In the genomic region with DNA sequence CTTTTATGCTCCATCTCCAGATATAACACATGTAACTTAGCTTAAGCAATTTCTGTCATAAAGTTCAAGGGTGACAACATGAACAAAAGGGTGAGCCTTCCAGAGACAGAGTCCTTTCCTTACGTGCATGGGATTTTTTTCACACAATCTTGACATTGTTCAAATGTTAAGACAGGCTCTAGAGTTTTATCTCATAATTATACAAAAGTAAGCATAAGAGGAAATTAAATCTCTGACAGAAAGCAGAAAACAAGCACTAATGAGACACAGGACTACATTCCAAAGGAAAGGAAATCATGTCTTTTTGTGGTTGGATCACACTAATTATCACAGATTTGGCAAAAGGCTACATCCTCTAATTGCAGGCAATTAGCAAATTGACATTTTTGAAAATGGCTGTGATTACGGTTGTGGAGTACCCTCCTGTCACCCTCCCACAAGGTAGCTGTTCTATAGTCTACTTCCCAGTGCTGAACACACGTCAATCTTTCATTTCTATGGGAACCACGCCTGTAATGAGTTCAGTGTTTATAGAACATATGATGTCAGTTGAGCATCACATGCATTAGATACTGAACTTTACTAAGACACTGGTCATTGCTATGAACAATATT, we compare ENCODE assay signal across 15 mouse cellular contexts.
"Had no signal": no experiment of that assay in that cellular context is flagged by ENCODE, and none has a peak within 500 bp of the region (broad histone marks: within the 10 kb centered on the region; RNA-seq: fewer than 3 reads in every experiment).

No protein-coding gene starts in this region.

- DNase-seq: kidney, postnatal 10 days; kidney, postnatal 4 days; lung, postnatal 14 days; thymus, postnatal 4 days had no signal

- H3K4me2 ChIP-seq: liver, embryonic 12.5 days; lung, embryonic 15.5 days; midbrain, embryonic 11.5 days; neural tube, embryonic 13.5 days had no signal

- H3K9me3 ChIP-seq: limb, embryonic 10.5 days; liver, embryonic 12.5 days; lung, embryonic 15.5 days; megakaryocyte, embryonic 14.5 days; neural tube, embryonic 13.5 days had no signal

- ATAC-seq: liver, embryonic 12.5 days; midbrain, embryonic 16.5 days had no signal

- H3K27ac ChIP-seq: layer of hippocampus, adult 2 months; left cerebral cortex, adult 2 months; limb, embryonic 10.5 days; liver, embryonic 12.5 days; lung, embryonic 15.5 days; macrophage; neural tube, embryonic 13.5 days; stomach, postnatal 0 days had no signal

- H3K9ac ChIP-seq: liver, embryonic 12.5 days; lung, embryonic 15.5 days; neural tube, embryonic 13.5 days had no signal

- H3K36me3 ChIP-seq: limb, embryonic 10.5 days; liver, embryonic 12.5 days; lung, embryonic 15.5 days; neural tube, embryonic 13.5 days had no signal

- H3K4me1 ChIP-seq: limb, embryonic 10.5 days; liver, embryonic 12.5 days; lung, embryonic 15.5 days; megakaryocyte, embryonic 14.5 days; neural tube, embryonic 13.5 days had no signal

- H3K4me3 ChIP-seq: layer of hippocampus, adult 2 months; left cerebral cortex, adult 2 months; limb, embryonic 10.5 days; liver, embryonic 12.5 days; lung, embryonic 15.5 days; megakaryocyte, embryonic 14.5 days; neural tube, embryonic 13.5 days had no signal

- H3K27me3 ChIP-seq: liver, embryonic 12.5 days; lung, embryonic 15.5 days; megakaryocyte, embryonic 14.5 days; neural tube, embryonic 13.5 days had no signal
